In the genomic region with DNA sequence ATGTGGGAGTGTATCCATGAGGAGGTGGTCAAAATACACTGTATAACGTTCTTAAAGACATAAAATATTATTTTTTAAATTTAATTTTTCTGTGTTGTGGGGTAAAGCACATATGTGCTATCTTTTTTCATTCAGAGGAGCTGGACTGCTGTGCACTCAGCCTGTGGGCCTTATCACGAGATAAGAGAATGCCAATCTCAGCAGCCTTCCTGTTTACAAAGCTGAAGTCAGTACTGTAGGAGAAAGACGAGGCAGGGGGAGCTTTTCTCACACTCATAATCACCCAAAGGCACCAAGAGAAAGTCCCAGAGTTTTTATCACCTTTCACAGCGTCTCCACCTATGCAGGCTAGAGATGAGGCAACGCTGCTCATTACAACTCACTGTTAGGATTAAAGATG, we compare ENCODE assay signal across 38 mouse cellular contexts. TPM values are rescaled to one million over a fixed set of nuclear protein-coding genes. Genes with fewer than 3 reads are reported as not detected.
DNase-seq lines count a peak whose midpoint lies in the region; ATAC-seq and TF ChIP-seq lines count a peak whose summit lies in the region.
"Had no signal": no experiment of that assay in that cellular context is flagged by ENCODE, and none has a peak within 500 bp of the region (broad histone marks: within the 10 kb centered on the region; RNA-seq: fewer than 3 reads in every experiment).

No protein-coding gene starts in this region.

- TF ChIP-seq POLR2A in heart, adult 2 months (IDR thresholded peaks at IDR 0.05; ENCODE audit: insufficient read depth, low read depth, low read length), result no peak

- no peak overlapping the region for H3K9ac ChIP-seq in heart, embryonic 12.5 days
- no peak overlapping the region for H3K9ac ChIP-seq in heart, adult 2 months (ENCODE audit: low read depth, low read length)
- H3K9ac ChIP-seq in liver, embryonic 12.5 days, result no peak overlapping the region
- no peak overlapping the region for H3K9ac ChIP-seq in liver, postnatal 0 days (replicated peaks)
- H3K9ac ChIP-seq: embryonic facial prominence, embryonic 13.5 days; forebrain, embryonic 15.5 days; heart, embryonic 15.5 days; hindbrain, embryonic 14.5 days; limb, embryonic 15.5 days; lung, embryonic 15.5 days; midbrain, embryonic 13.5 days; neural tube, embryonic 13.5 days had no signal

- intact Hi-C loops in heart, adult 2 months (cut with DNase I), result no loop called here

- no peaks in the 10 kb centered on the region for H3K36me3 ChIP-seq in heart, embryonic 12.5 days
- no peaks in the 10 kb centered on the region for H3K36me3 ChIP-seq in heart, adult 2 months (ENCODE audit: control insufficient read depth, insufficient read depth, low read length)
- H3K36me3 ChIP-seq in G1E (replicated peaks), result no peaks in the 10 kb centered on the region
- H3K36me3 ChIP-seq in liver, embryonic 12.5 days, result no peaks in the 10 kb centered on the region
- H3K36me3 ChIP-seq in liver, postnatal 0 days (replicated peaks; ENCODE audit: insufficient read depth, low read length), result no peaks in the 10 kb centered on the region
- H3K36me3 ChIP-seq: embryonic facial prominence, embryonic 13.5 days; forebrain, embryonic 10.5 days; forebrain, embryonic 15.5 days; heart, embryonic 15.5 days; limb, embryonic 15.5 days; lung, embryonic 15.5 days; midbrain, embryonic 13.5 days; neural tube, embryonic 13.5 days had no signal

- no peaks in the 10 kb centered on the region for H3K79me2 ChIP-seq in heart, adult 2 months (replicated peaks; ENCODE audit: control insufficient read depth, insufficient read depth, low read length)

- no peak for TF ChIP-seq EP300 in heart, adult 2 months (IDR thresholded peaks at IDR 0.05; ENCODE audit: insufficient read depth, low read depth, low read length)
- TF ChIP-seq EP300 in liver, postnatal 0 days (IDR thresholded peaks at IDR 0.05; ENCODE audit: low read depth), result peak; percentile 83

- H3K27me3 ChIP-seq in heart, embryonic 12.5 days (replicated peaks), result no peaks in the 10 kb centered on the region
- no peaks in the 10 kb centered on the region for H3K27me3 ChIP-seq in heart, adult 2 months (ENCODE audit: control insufficient read depth, insufficient read depth, low read length)
- H3K27me3 ChIP-seq in G1E (ENCODE audit: insufficient read depth, low read length), result 0 out of 2 replicates have a peak, but pooled peaks cover 2% of the 10 kb centered on the region
- H3K27me3 ChIP-seq in liver, embryonic 12.5 days (replicated peaks), result no peaks in the 10 kb centered on the region
- no peaks in the 10 kb centered on the region for H3K27me3 ChIP-seq in liver, postnatal 0 days (ENCODE audit: insufficient read depth, low read length)
- H3K27me3 ChIP-seq: embryonic facial prominence, embryonic 13.5 days; forebrain, embryonic 15.5 days; heart, embryonic 15.5 days; limb, embryonic 15.5 days; lung, embryonic 15.5 days; megakaryocyte, embryonic 14.5 days; midbrain, embryonic 13.5 days; neural tube, embryonic 13.5 days had no signal

- H3K9me3 ChIP-seq in heart, embryonic 12.5 days (replicated peaks), result no peaks in the 10 kb centered on the region
- no peaks in the 10 kb centered on the region for H3K9me3 ChIP-seq in G1E (replicated peaks)
- no peaks in the 10 kb centered on the region for H3K9me3 ChIP-seq in liver, embryonic 12.5 days (replicated peaks)
- no peaks in the 10 kb centered on the region for H3K9me3 ChIP-seq in liver, postnatal 0 days (ENCODE audit: low read length)
- H3K9me3 ChIP-seq: embryonic facial prominence, embryonic 13.5 days; forebrain, embryonic 10.5 days; forebrain, embryonic 15.5 days; heart, embryonic 15.5 days; limb, embryonic 15.5 days; lung, embryonic 15.5 days; megakaryocyte, embryonic 14.5 days; midbrain, embryonic 13.5 days; neural tube, embryonic 13.5 days had no signal

- no peak overlapping the region for H3K4me3 ChIP-seq in heart, embryonic 12.5 days
- no peak overlapping the region for H3K4me3 ChIP-seq in heart, adult 2 months
- H3K4me3 ChIP-seq in G1E (ENCODE audit: low read depth, low read length), result no peak overlapping the region
- no peak overlapping the region for H3K4me3 ChIP-seq in liver, embryonic 12.5 days
- no peak overlapping the region for H3K4me3 ChIP-seq in liver, postnatal 0 days (ENCODE audit: low read depth, low read length)
- H3K4me3 ChIP-seq: embryonic facial prominence, embryonic 13.5 days; forebrain, embryonic 10.5 days; forebrain, embryonic 15.5 days; gastrocnemius, adult 2 months; heart, embryonic 15.5 days; limb, embryonic 15.5 days; lung, embryonic 15.5 days; megakaryocyte, embryonic 14.5 days; midbrain, embryonic 13.5 days; neural tube, embryonic 13.5 days had no signal

- peak; percentile 63; the same call in 1 of the 2 replicates for ATAC-seq in heart, embryonic 12.5 days (ENCODE audit: insufficient number of reproducible peaks, low FRiP score)
- peak; percentile 86 for ATAC-seq in G1E (ENCODE audit: extremely low read depth, insufficient number of reproducible peaks, low FRiP score, poor library complexity, severe bottlenecking)
- ATAC-seq in liver, embryonic 12.5 days, result peak; percentile 82
- peak; percentile 71 for ATAC-seq in liver, postnatal 0 days
- ATAC-seq: forebrain, embryonic 15.5 days; midbrain, embryonic 13.5 days had no signal

- H3K4me1 ChIP-seq in heart, embryonic 12.5 days (replicated peaks), result peaks cover 11% of the 10 kb centered on the region
- peaks cover 2% of the 10 kb centered on the region; the same call in 1 of the 2 replicates for H3K4me1 ChIP-seq in heart, adult 2 months (ENCODE audit: control insufficient read depth, insufficient read depth, low read length)
- H3K4me1 ChIP-seq in G1E (ENCODE audit: insufficient read depth, low read depth, low read length), result peaks cover 52% of the 10 kb centered on the region
- H3K4me1 ChIP-seq in liver, embryonic 12.5 days, result peaks cover 25% of the 10 kb centered on the region
- no peaks in the 10 kb centered on the region for H3K4me1 ChIP-seq in liver, postnatal 0 days (ENCODE audit: insufficient read depth)
- H3K4me1 ChIP-seq: embryonic facial prominence, embryonic 13.5 days; forebrain, embryonic 10.5 days; forebrain, embryonic 15.5 days; limb, embryonic 15.5 days; lung, embryonic 15.5 days; midbrain, embryonic 13.5 days; neural tube, embryonic 13.5 days had no signal

- H3K27ac ChIP-seq in heart, embryonic 12.5 days (ENCODE audit: poor library complexity, severe bottlenecking), result no peak overlapping the region
- no peak overlapping the region for H3K27ac ChIP-seq in heart, adult 2 months
- no peak overlapping the region for H3K27ac ChIP-seq in liver, embryonic 12.5 days
- H3K27ac ChIP-seq in liver, postnatal 0 days (ENCODE audit: low read depth), result no peak overlapping the region
- H3K27ac ChIP-seq: embryonic facial prominence, embryonic 13.5 days; forebrain, embryonic 10.5 days; forebrain, embryonic 15.5 days; gastrocnemius, adult 2 months; heart, embryonic 15.5 days; hindbrain, embryonic 14.5 days; kidney, postnatal 0 days; limb, embryonic 15.5 days; lung, embryonic 15.5 days; midbrain, embryonic 13.5 days; neural tube, embryonic 13.5 days had no signal

- no peak overlapping the region for H3K4me2 ChIP-seq in heart, embryonic 12.5 days
- no peak overlapping the region for H3K4me2 ChIP-seq in liver, embryonic 12.5 days
- H3K4me2 ChIP-seq in liver, postnatal 0 days (ENCODE audit: low read depth, low read length), result no peak overlapping the region
- H3K4me2 ChIP-seq: embryonic facial prominence, embryonic 13.5 days; forebrain, embryonic 15.5 days; heart, embryonic 15.5 days; hindbrain, embryonic 14.5 days; limb, embryonic 15.5 days; lung, embryonic 15.5 days; midbrain, embryonic 13.5 days; neural tube, embryonic 13.5 days had no signal

- TF ChIP-seq CTCF in heart, adult 2 months (IDR thresholded peaks at IDR 0.05), result no peak
- TF ChIP-seq CTCF in G1E (IDR thresholded peaks at IDR 0.05; ENCODE audit: low read depth, low read length), result no peak
- no peak for TF ChIP-seq CTCF in liver, postnatal 0 days (IDR thresholded peaks at IDR 0.05; ENCODE audit: low read depth)

- WGBS in heart, embryonic 12.5 days, result 16% methylated on average over 5 of the region's 5 CpGs
- WGBS in heart, adult 2 months, result 25% methylated on average over 5 of the region's 5 CpGs
- WGBS in liver, embryonic 12.5 days (ENCODE audit: insufficient replicate concordance), result 13% methylated on average over 5 of the region's 5 CpGs
- 29% methylated on average over 5 of the region's 5 CpGs for WGBS in liver, postnatal 0 days (ENCODE audit: insufficient replicate concordance)

- no peak for DNase-seq in heart, adult 2 months
- no peak for DNase-seq in G1E (ENCODE audit: low spot score)
- no peak for DNase-seq in liver, postnatal 0 days
- no peak for DNase-seq in lung, postnatal 25 days (ENCODE audit: low spot score)
- no peak for DNase-seq in kidney, adult 18-20 months
- DNase-seq in frontal cortex, postnatal 36 days (ENCODE audit: low spot score in 2 of 2), result no peak
- DNase-seq: adrenal gland, adult 8-10 months; cerebellum, adult 8-10 months; cerebellum, postnatal 36 days; gastrocnemius, adult 2 months; gastrocnemius, postnatal 36 days; heart, adult 18-20 months; heart, postnatal 4 days; kidney, adult 8-10 months; kidney, postnatal 4 days; left cerebral cortex, postnatal 4 days; lung, postnatal 36 days; right cerebral cortex, postnatal 4 days; thymus, adult 2 months had no signal

RNA-seq across cellular contexts. Expression of a gene that starts 52.5 kb away (rescaled TPM):
- not detected in 2 replicates for polyA plus RNA-seq in heart, embryonic 12.5 days (2016; fragmentation: Nextera tagmentation; extraction: Ambion mirVana)
- total RNA-seq in heart, adult 2 months (2021), result not detected
- polyA plus RNA-seq in heart, adult 2 months (2012; rRNA removed), result not detected in 2 replicates
- total RNA-seq in G1E (2014; fragmentation: Nextera tagmentation), result 0.78 TPM in 1 of 2 replicates, not detected in the other
- total RNA-seq in G1E (2017), result 0.22 and 0.23 TPM in 2 replicates
- polyA plus RNA-seq in G1E (2012), result not detected in 2 replicates
- not detected in 2 replicates for polyA plus RNA-seq in liver, embryonic 12.5 days (2016; fragmentation: Nextera tagmentation; extraction: Ambion mirVana)
- not detected in 2 replicates for polyA plus RNA-seq in liver, postnatal 0 days (2015; fragmentation: Nextera tagmentation; extraction: Ambion mirVana)
- total RNA-seq: adrenal gland, adult 8-10 months; adrenal gland, postnatal 4 days; gastrocnemius, adult 2 months; gastrocnemius, postnatal 36 days; heart, adult 18-20 months; heart, postnatal 4 days; layer of hippocampus, adult 8-10 months; layer of hippocampus, postnatal 25 days; left cerebral cortex, postnatal 4 days had no signal
- polyA plus RNA-seq: embryonic facial prominence, embryonic 13.5 days; forebrain, embryonic 10.5 days; forebrain, embryonic 15.5 days; frontal cortex, adult 2 months; heart, embryonic 15.5 days; hindbrain, embryonic 14.5 days; kidney, postnatal 0 days; limb, embryonic 15.5 days; lung, embryonic 15.5 days; midbrain, embryonic 13.5 days; neural tube, embryonic 13.5 days; spleen, adult 2 months; thymus, adult 2 months; urinary bladder, adult 2 months had no signal
